Mouse (Mus musculus) forebrain, embryonic 11.5 days (tissue): Measurements from ENCODE around the gene Frmd4a. TPM values are rescaled to one million over a fixed set of nuclear protein-coding genes. Genes with fewer than 3 reads are reported as not detected.

ENCODE experiments used
- ATAC-seq: fragments of 200-750 bp; cut with Nextera tagmentation; replicated peaks from 2 replicates; pipeline ENCODE4 v1.8.0; 2017; ENCODE audit warnings: moderate TSS enrichment; ENCODE audit not compliant: low FRiP score
- DNase-seq: peaks from one replicate; pipeline ENCODE4 v3.0.0-alpha.2; 2017; ENCODE audit warnings: low spot score
- H3K27ac ChIP-seq: fragments of 300-500 bp; sonication (generic); 2 replicates; pipeline ENCODE4 v1.5.1; 2014; ENCODE audit warnings: low read depth, low read length
- H3K27me3 ChIP-seq: fragments of 300-500 bp; sonication (generic); 2 replicates; pipeline ENCODE4 v1.6.1; 2014; ENCODE audit warnings: mild to moderate bottlenecking, low read length, mixed read lengths; ENCODE audit not compliant: control insufficient read depth, insufficient read depth
- H3K36me3 ChIP-seq: fragments of 300-500 bp; sonication (generic); 2 replicates; pipeline ENCODE4 v1.6.1; 2014; ENCODE audit warnings: mild to moderate bottlenecking, low read length, moderate library complexity, mixed read lengths; ENCODE audit not compliant: control insufficient read depth, insufficient read depth
- H3K4me1 ChIP-seq: fragments of 300-500 bp; sonication (generic); replicated peaks from 2 replicates; pipeline ENCODE4 v1.6.1; 2014; ENCODE audit warnings: low read length, mixed read lengths; ENCODE audit not compliant: control insufficient read depth, insufficient read depth
- H3K4me2 ChIP-seq: fragments of 300-500 bp; sonication (generic); 2 replicates; pipeline ENCODE4 v1.6.1; 2014; ENCODE audit warnings: low read depth, mild to moderate bottlenecking, low read length, moderate library complexity, mixed read lengths; ENCODE audit not compliant: severe bottlenecking
- H3K4me3 ChIP-seq: fragments of 300-500 bp; sonication (generic); 2 replicates; pipeline ENCODE4 v1.5.1; 2014; ENCODE audit warnings: low read depth, low read length
- H3K9ac ChIP-seq: fragments of 300-500 bp; sonication (generic); 2 replicates; pipeline ENCODE4 v1.6.1; 2014; ENCODE audit warnings: low read length
- H3K9me3 ChIP-seq: fragments of 300-500 bp; sonication (generic); 2 replicates; pipeline ENCODE4 v1.6.1; 2016; ENCODE audit warnings: low read length, mixed read lengths; ENCODE audit not compliant: control insufficient read depth
- WGBS: fragments of 180-500 bp; shearing (Covaris S2); extraction: QIAGEN DNeasy Blood & Tissue Kit; methylation state at CpG from one replicate; pipeline ENCODE4 v1.1.7; 2014; 5-methylcytosine and 5-hydroxymethylcytosine counted together
- polyA plus RNA-seq: library from polyadenylated mRNA; unstranded; fragments of >200 nt; fragmentation: Nextera tagmentation; extraction: Ambion mirVana; gene quantifications from 2 replicates; pipeline ENCODE4 v1.2.1, GENCODE M21; 2014

The Frmd4a gene
- polyA plus RNA-seq, 1 experiment from 2014 or later: 50.3 TPM

DNA sequence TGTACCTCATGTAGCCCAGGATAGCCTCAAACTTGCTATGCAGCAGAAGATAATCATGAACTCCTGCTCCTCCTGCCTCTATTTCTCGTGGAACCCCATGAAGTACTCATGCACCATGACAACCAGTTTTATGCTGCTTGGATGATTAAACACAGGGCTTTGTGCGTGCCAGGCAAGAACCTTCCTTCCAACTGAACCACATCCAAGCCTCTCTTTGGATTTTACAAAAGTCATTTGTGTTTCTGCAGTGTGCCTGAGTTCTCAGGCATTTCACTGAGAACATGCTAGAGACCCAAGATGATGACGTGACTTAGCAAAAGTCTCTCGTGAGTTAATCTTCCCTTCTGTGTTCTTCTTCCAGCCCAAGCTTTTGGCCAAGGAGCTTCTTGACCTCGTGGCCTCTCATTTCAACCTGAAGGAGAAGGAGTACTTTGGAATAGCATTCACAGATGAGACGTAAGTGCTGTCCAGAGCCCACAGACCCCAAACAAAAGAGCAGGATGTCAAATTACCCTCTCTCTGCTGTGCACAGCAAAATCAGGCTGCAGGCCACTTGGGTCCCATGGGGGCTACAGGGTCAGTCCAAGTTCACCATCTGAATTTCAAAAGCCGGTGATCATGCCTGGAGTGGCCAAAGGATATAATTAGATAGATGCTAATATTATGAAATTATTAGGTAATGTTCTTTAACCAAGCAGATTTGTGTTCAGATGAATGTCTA, 455.4 kb downstream of the Frmd4a start:
- Histone ChIP-seq H3K9me3 (no peaks in the 10 kb centered on the region; the same call in 1 of the 2 replicates), H3K27me3 (no peaks in the 10 kb centered on the region), H3K9ac (no peak overlapping the region), H3K27ac (no peak overlapping the region), H3K36me3 (no peaks in the 10 kb centered on the region; the same call in 1 of the 2 replicates), H3K4me1 (no peaks in the 10 kb centered on the region), H3K4me3 (no peak overlapping the region), H3K4me2 (no peak overlapping the region)
- ATAC-seq (no peak), DNase-seq (no peak)
- WGBS: 78% methylated on average over 7 of the region's 7 CpGs

DNA sequence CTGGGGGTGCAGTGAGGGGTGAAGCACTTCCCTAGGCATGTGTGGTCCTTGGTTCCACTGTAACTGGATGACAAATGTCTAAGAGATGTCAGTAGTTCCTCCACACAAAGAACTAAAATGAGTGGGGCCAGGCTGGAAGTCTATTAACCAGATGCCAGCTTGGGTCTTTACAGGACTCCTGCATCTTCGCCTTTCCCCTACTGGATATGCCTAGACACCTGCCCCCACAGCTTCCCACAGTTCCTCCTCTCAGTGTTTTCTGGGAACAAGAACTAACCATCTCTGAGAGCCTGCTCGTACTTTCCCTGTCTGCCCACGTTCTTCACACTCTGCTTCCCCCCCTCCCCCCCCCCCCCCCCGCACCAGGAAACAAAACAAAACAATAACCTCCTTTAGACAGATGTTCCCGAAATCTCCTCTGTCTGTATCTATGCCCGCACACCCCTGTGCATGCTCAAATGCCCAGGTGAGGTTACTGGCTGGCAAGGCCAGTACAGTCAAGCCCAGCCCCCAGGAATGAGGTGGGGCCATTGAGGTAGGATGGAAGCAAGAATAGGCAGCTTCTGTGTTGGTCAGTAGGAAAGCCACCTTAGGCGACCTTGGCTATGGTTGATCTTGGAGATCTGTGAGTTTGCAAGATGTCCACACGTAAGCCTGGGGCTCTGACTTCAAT, 456.5 kb downstream of the Frmd4a start:
- no peak overlapping the region for H3K27ac ChIP-seq
- no peaks in the 10 kb centered on the region for H3K27me3 ChIP-seq
- H3K4me2 ChIP-seq: no peak overlapping the region
- no peaks in the 10 kb centered on the region for H3K9me3 ChIP-seq
- 73% methylated on average over 8 of the region's 8 CpGs for WGBS
- H3K4me1 ChIP-seq: no peaks in the 10 kb centered on the region
- no peak overlapping the region for H3K9ac ChIP-seq
- H3K4me3 ChIP-seq: no peak overlapping the region
- H3K36me3 ChIP-seq: no peaks in the 10 kb centered on the region; the same call in 1 of the 2 replicates
- DNase-seq (no peak), ATAC-seq (no peak)

DNA sequence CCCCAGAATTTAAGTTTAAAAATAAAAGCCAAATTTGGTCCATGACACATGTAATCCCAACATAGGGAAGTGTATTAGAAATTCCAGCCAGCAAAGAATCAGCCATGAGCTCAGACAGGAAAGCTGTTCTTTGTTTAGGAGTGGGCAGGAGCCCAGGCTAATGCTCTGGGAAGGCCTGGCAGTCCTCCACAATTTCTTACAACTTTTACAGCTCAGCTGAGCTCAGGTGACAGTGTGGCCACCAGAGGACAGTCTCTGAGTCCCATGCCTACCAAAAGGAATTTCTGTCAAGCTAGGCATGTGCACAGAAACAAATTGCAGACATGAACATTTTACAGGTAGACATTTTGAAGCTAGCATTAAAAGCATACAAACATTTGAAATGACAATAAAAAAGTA, 457.0 kb downstream of the Frmd4a start:
- no peak for ATAC-seq
- H3K27me3 ChIP-seq: no peaks in the 10 kb centered on the region
- no peak for DNase-seq
- no peaks in the 10 kb centered on the region; the same call in 1 of the 2 replicates for H3K36me3 ChIP-seq
- no peak overlapping the region for H3K4me3 ChIP-seq
- no peaks in the 10 kb centered on the region for H3K4me1 ChIP-seq
- H3K9me3 ChIP-seq: no peaks in the 10 kb centered on the region
- no peak overlapping the region for H3K9ac ChIP-seq
- H3K4me2 ChIP-seq: no peak overlapping the region
- H3K27ac ChIP-seq: no peak overlapping the region

DNA sequence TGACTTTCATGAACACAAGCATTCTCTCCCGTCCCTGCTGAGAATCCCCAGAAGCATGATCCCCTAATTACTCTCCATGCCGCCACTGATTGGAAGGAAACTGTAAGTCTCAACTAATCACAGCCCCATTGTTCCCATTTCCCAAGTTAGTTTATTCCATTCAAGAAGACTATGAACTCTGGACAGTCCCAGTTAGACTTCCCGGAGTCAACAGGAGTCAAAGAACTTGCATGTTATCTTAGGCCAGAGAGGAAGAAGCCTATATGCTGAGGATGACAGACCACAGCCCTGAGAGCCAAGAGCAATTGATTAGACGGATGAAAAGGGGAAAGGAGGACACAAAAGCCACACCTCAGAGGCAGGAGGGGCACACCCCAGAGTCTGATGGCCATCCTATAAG, 458.5 kb downstream of the Frmd4a start:
- H3K36me3 ChIP-seq: no peaks in the 10 kb centered on the region; the same call in 1 of the 2 replicates
- 69% methylated on average over 4 of the region's 4 CpGs for WGBS
- H3K9me3 ChIP-seq: no peaks in the 10 kb centered on the region
- H3K4me3 ChIP-seq: no peak overlapping the region
- H3K4me2 ChIP-seq: no peak overlapping the region
- H3K27ac ChIP-seq: no peak overlapping the region
- no peak overlapping the region for H3K9ac ChIP-seq
- no peaks in the 10 kb centered on the region for H3K27me3 ChIP-seq
- no peak for DNase-seq
- ATAC-seq: no peak
- no peaks in the 10 kb centered on the region for H3K4me1 ChIP-seq

DNA sequence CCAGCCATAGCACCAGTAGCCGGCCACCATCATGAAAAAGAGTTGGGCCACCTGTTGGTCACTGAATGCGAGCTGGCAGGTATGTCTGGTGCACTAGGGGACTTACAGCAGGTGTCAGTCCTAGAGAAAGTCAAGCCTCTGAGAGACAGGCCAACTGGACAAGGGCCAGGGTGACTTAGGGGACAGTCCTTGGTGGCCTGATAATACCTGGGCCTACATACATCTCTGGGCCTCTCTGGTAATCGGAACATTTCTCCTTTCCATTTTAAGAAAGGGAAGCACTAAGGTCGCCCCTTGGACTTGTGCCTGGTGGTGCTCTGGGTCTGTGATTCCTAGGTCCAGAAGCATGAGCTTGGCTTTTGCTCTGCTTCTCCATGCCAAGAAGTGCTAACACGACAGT, 459.1 kb downstream of the Frmd4a start:
- WGBS: 90% methylated on average over 5 of the region's 5 CpGs
- Histone ChIP-seq H3K9me3 (no peaks in the 10 kb centered on the region), H3K4me2 (no peak overlapping the region), H3K27me3 (no peaks in the 10 kb centered on the region), H3K27ac (no peak overlapping the region), H3K4me3 (no peak overlapping the region), H3K4me1 (no peaks in the 10 kb centered on the region), H3K36me3 (no peaks in the 10 kb centered on the region; the same call in 1 of the 2 replicates), H3K9ac (no peak overlapping the region)
- ATAC-seq (no peak), DNase-seq (no peak)

DNA sequence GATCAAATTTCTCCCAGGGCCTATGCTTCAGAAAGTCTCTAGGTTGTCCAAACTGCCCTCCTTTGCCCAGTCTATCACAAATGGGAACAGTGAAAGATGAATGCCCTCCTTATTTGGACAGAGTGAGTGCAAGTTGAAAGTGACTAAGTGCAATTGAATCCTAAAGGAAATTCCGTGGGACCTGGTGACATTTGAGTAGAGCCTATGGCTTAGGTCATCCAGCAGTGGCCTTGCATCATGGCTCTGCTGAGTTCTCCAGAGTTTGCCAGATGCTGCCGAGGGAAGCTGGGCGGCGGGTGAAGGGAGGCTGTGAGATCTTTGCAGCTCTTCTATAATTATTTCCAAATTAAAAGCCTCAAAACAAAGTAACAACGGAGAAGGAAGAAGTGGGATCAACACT, 459.8 kb downstream of the Frmd4a start:
- WGBS: 81% methylated on average over 5 of the region's 5 CpGs
- no peaks in the 10 kb centered on the region for H3K27me3 ChIP-seq
- no peaks in the 10 kb centered on the region for H3K9me3 ChIP-seq
- H3K27ac ChIP-seq: no peak overlapping the region
- no peaks in the 10 kb centered on the region for H3K4me1 ChIP-seq
- H3K4me2 ChIP-seq: no peak overlapping the region
- no peaks in the 10 kb centered on the region; the same call in 1 of the 2 replicates for H3K36me3 ChIP-seq
- no peak overlapping the region for H3K4me3 ChIP-seq
- DNase-seq (no peak), ATAC-seq (no peak)
- no peak overlapping the region for H3K9ac ChIP-seq

DNA sequence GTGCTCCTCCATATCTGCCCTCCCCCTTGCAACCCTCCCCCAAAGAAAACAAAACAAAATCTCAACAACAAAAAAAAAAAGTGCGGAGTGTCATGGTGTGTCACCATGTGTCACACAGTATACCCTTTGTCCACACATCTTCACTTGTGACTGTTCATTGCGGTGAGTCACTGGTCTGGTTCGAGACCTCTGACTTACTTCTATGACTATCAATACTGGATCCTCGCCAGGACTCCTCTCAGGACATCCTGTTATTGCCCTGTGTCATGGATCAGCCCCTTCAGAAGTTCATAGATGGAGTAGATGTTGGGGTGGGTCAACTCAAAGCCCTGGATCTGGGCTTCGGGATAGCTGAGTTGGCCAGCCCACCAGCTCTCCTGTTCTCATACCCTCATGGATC, 462.7 kb downstream of the Frmd4a start:
- Histone ChIP-seq H3K36me3 (no peaks in the 10 kb centered on the region; the same call in 1 of the 2 replicates), H3K27me3 (no peaks in the 10 kb centered on the region), H3K4me3 (no peak overlapping the region), H3K4me1 (no peaks in the 10 kb centered on the region), H3K9me3 (no peaks in the 10 kb centered on the region), H3K9ac (no peak overlapping the region), H3K4me2 (no peak overlapping the region), H3K27ac (no peak overlapping the region)
- ATAC-seq (no peak), DNase-seq (no peak)
- 93% methylated on average over 5 of the region's 5 CpGs for WGBS

DNA sequence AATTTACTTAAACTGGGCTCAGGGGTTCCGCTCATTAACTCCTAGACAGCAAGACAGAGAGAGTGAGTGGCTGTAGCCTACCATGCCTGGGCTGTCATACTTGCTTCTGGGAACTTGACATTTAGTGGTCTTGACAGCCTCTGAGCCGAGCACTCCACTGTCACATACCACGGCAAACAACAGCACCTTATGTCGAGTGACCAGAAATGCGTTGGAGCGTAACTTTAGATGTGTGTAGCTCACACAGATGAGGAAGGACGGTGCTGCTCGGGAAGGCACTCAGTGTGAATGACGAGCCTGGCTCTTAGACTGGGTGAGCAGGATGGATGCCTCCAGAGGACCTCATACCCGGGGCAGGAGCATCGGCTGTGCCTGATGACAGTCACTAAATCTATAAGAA, 463.6 kb downstream of the Frmd4a start:
- ATAC-seq: no peak
- Histone ChIP-seq H3K4me2 (no peak overlapping the region), H3K9me3 (no peaks in the 10 kb centered on the region), H3K4me1 (no peaks in the 10 kb centered on the region), H3K27me3 (no peaks in the 10 kb centered on the region), H3K36me3 (no peaks in the 10 kb centered on the region; the same call in 1 of the 2 replicates), H3K9ac (no peak overlapping the region), H3K4me3 (no peak overlapping the region), H3K27ac (no peak overlapping the region)
- no peak for DNase-seq
- 86% methylated on average over 11 of the region's 11 CpGs for WGBS

DNA sequence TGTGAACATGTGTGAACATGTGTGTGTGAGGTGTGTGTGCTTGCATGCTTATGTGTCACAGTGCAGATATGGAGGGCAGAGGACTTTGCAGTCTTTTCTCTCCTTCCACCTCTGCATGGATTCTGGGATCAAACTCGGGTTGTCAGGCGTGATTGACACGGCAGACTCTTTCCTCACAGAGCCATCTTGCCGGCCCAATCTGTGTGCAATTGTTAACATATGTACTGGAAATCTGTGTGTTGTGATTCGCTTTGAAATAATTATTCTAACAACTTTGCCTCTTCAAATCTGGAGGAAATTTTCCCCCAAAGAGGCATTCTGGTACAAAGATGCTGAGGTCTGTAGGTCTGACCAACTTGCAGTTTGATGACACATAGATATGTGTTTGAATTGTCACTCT, 468.7 kb downstream of the Frmd4a start:
- Histone ChIP-seq H3K36me3 (no peaks in the 10 kb centered on the region), H3K27ac (no peak overlapping the region), H3K4me1 (no peaks in the 10 kb centered on the region), H3K9me3 (no peaks in the 10 kb centered on the region), H3K27me3 (no peaks in the 10 kb centered on the region), H3K4me3 (no peak overlapping the region), H3K4me2 (no peak overlapping the region), H3K9ac (no peak overlapping the region)
- 87% methylated on average over 5 of the region's 5 CpGs for whole genome bisulfite sequencing
- ATAC-seq: no peak
- DNase-seq: no peak
